ENCODE assay signal across 8 mouse cellular contexts in genomic region chr7:101971721-101972120, GRCm38 (mm10). TPM values are rescaled to one million over a fixed set of nuclear protein-coding genes. Genes with fewer than 3 reads are reported as not detected.
DNase-seq lines count a peak whose midpoint lies in the region; ATAC-seq and TF ChIP-seq lines count a peak whose summit lies in the region.

No protein-coding gene starts in this region.

- H3K27me3 ChIP-seq in lung, embryonic 14.5 days (ENCODE audit: insufficient read depth, low read length), result no peaks in the 10 kb centered on the region
- H3K27me3 ChIP-seq in embryonic facial prominence, embryonic 12.5 days, result no peaks in the 10 kb centered on the region
- no peaks in the 10 kb centered on the region for H3K27me3 ChIP-seq in limb, embryonic 10.5 days (ENCODE audit: low read depth, poor library complexity, severe bottlenecking)
- H3K27me3 ChIP-seq in neural tube, embryonic 15.5 days (replicated peaks), result no peaks in the 10 kb centered on the region

- H3K4me2 ChIP-seq in lung, embryonic 14.5 days, result peak overlapping the region; percentile 69
- peak overlapping the region; percentile 82 for H3K4me2 ChIP-seq in embryonic facial prominence, embryonic 12.5 days (replicated peaks)
- peak overlapping the region; percentile 77 for H3K4me2 ChIP-seq in neural tube, embryonic 15.5 days

- H3K4me1 ChIP-seq in lung, embryonic 14.5 days (ENCODE audit: insufficient read depth), result peaks cover 21% of the 10 kb centered on the region
- H3K4me1 ChIP-seq in embryonic facial prominence, embryonic 12.5 days, result peaks cover 47% of the 10 kb centered on the region
- H3K4me1 ChIP-seq in limb, embryonic 10.5 days, result peaks cover 61% of the 10 kb centered on the region
- peaks cover 43% of the 10 kb centered on the region for H3K4me1 ChIP-seq in neural tube, embryonic 15.5 days

- no peak for TF ChIP-seq CTCF in lung, embryonic 14.5 days (IDR thresholded peaks at IDR 0.05; ENCODE audit: low read depth)

- H3K27ac ChIP-seq in lung, embryonic 14.5 days (ENCODE audit: low read depth), result peak overlapping the region; percentile 100
- peak overlapping the region; percentile 100 for H3K27ac ChIP-seq in embryonic facial prominence, embryonic 12.5 days
- H3K27ac ChIP-seq in limb, embryonic 10.5 days, result peak overlapping the region; percentile 98
- H3K27ac ChIP-seq in neural tube, embryonic 15.5 days (replicated peaks), result peak overlapping the region; percentile 100

- 39% methylated on average over 2 of the region's 2 CpGs for WGBS in lung, embryonic 14.5 days
- 44% methylated on average over 2 of the region's 2 CpGs for WGBS in embryonic facial prominence, embryonic 12.5 days
- WGBS in limb, embryonic 10.5 days, result 71% methylated on average over 2 of the region's 2 CpGs
- 55% methylated on average over 2 of the region's 2 CpGs for WGBS in neural tube, embryonic 15.5 days

- ATAC-seq in lung, embryonic 14.5 days (ENCODE audit: insufficient read depth), result no peak
- no peak for ATAC-seq in embryonic facial prominence, embryonic 12.5 days (ENCODE audit: insufficient number of reproducible peaks, insufficient read depth, low FRiP score, low TSS enrichment)
- no peak for ATAC-seq in neural tube, embryonic 15.5 days (ENCODE audit: low FRiP score)

- no peaks in the 10 kb centered on the region for H3K9me3 ChIP-seq in lung, embryonic 14.5 days (ENCODE audit: low read depth, low read length)
- H3K9me3 ChIP-seq in embryonic facial prominence, embryonic 12.5 days, result no peaks in the 10 kb centered on the region
- no peaks in the 10 kb centered on the region for H3K9me3 ChIP-seq in limb, embryonic 10.5 days (replicated peaks)
- no peaks in the 10 kb centered on the region for H3K9me3 ChIP-seq in neural tube, embryonic 15.5 days (replicated peaks)

- peak overlapping the region; percentile 69 for H3K4me3 ChIP-seq in lung, embryonic 14.5 days (ENCODE audit: low read depth, low read length)
- peak overlapping the region; percentile 78 for H3K4me3 ChIP-seq in embryonic facial prominence, embryonic 12.5 days
- H3K4me3 ChIP-seq in limb, embryonic 10.5 days, result peak overlapping the region; percentile 71
- H3K4me3 ChIP-seq in neural tube, embryonic 15.5 days (replicated peaks), result peak overlapping the region; percentile 76

- no peak for DNase-seq in lung, embryonic 14.5 days
- DNase-seq in lung, adult 18-20 months, result no peak
- DNase-seq in limb, embryonic 10.5 days (ENCODE audit: low spot score), result no peak
- DNase-seq in yolk sac, embryonic 10.5 days (ENCODE audit: low spot score), result no peak
- DNase-seq in thymus, postnatal 25 days, result no peak
- no peak for DNase-seq in embryo, embryonic 11 days

- peak overlapping the region; percentile 84 for H3K9ac ChIP-seq in lung, embryonic 14.5 days
- peak overlapping the region; percentile 89 for H3K9ac ChIP-seq in embryonic facial prominence, embryonic 12.5 days
- peak overlapping the region; percentile 89 for H3K9ac ChIP-seq in neural tube, embryonic 15.5 days (replicated peaks)

- 0 out of 2 replicates have a peak, but pooled peaks cover 5% of the 10 kb centered on the region for H3K36me3 ChIP-seq in lung, embryonic 14.5 days (ENCODE audit: insufficient read depth)
- H3K36me3 ChIP-seq in embryonic facial prominence, embryonic 12.5 days, result no peaks in the 10 kb centered on the region
- peaks cover 15% of the 10 kb centered on the region for H3K36me3 ChIP-seq in limb, embryonic 10.5 days
- H3K36me3 ChIP-seq in neural tube, embryonic 15.5 days, result no peaks in the 10 kb centered on the region

RNA-seq across cellular contexts. Expression of gene Numa1, which starts 37.8 kb away (rescaled TPM):
- 109 TPM in 2 replicates for polyA plus RNA-seq in lung, embryonic 14.5 days (2014; fragmentation: Nextera tagmentation; extraction: Ambion mirVana)
- polyA plus RNA-seq in embryonic facial prominence, embryonic 12.5 days (2016; fragmentation: Nextera tagmentation; extraction: Ambion mirVana), result 115 and 119 TPM in 2 replicates
- 108 and 130 TPM in 2 replicates for polyA plus RNA-seq in limb, embryonic 10.5 days (2016; fragmentation: Nextera tagmentation; extraction: Ambion mirVana)
- 32.1 and 40.1 TPM in 2 replicates for polyA plus RNA-seq in neural tube, embryonic 15.5 days (2015; fragmentation: Nextera tagmentation; extraction: Ambion mirVana)

RNA-seq across cellular contexts. Expression of gene Lrrc51, which starts 38.0 kb away (rescaled TPM):
- polyA plus RNA-seq in lung, embryonic 14.5 days (2014; fragmentation: Nextera tagmentation; extraction: Ambion mirVana), result 7.7 and 8.3 TPM in 2 replicates
- 8.8 and 9.8 TPM in 2 replicates for polyA plus RNA-seq in embryonic facial prominence, embryonic 12.5 days (2016; fragmentation: Nextera tagmentation; extraction: Ambion mirVana)
- 9.4 and 11.2 TPM in 2 replicates for polyA plus RNA-seq in limb, embryonic 10.5 days (2016; fragmentation: Nextera tagmentation; extraction: Ambion mirVana)
- 9.6 and 9.8 TPM in 2 replicates for polyA plus RNA-seq in neural tube, embryonic 15.5 days (2015; fragmentation: Nextera tagmentation; extraction: Ambion mirVana)

RNA-seq across cellular contexts. Expression of gene Il18bp, which starts 46.8 kb away (rescaled TPM):
- polyA plus RNA-seq in lung, embryonic 14.5 days (2014; fragmentation: Nextera tagmentation; extraction: Ambion mirVana), result 2.2 and 2.6 TPM in 2 replicates
- 3.6 and 3.8 TPM in 2 replicates for polyA plus RNA-seq in embryonic facial prominence, embryonic 12.5 days (2016; fragmentation: Nextera tagmentation; extraction: Ambion mirVana)
- 2.3 and 3.4 TPM in 2 replicates for polyA plus RNA-seq in limb, embryonic 10.5 days (2016; fragmentation: Nextera tagmentation; extraction: Ambion mirVana)
- 3.8 and 5.1 TPM in 2 replicates for polyA plus RNA-seq in neural tube, embryonic 15.5 days (2015; fragmentation: Nextera tagmentation; extraction: Ambion mirVana)
